Mouse (Mus musculus) cerebellum, adult 2 months (tissue): ENCODE results near the gene Phactr2.

Experiments used
- CTCF ChIP-seq: fragments of 200-500 bp; IDR thresholded peaks from 2 replicates; pipeline ENCODE4 v1.5.1; 2011; ENCODE audit warnings: low read depth, mild to moderate bottlenecking, control low read depth, low read length, moderate library complexity, borderline replicate concordance; ENCODE audit not compliant: insufficient read depth
- POLR2A ChIP-seq: fragments of 200-500 bp; IDR thresholded peaks from 2 replicates; pipeline ENCODE4 v1.6.1; 2011; ENCODE audit warnings: low read length, control low read depth, borderline replicate concordance; ENCODE audit not compliant: insufficient read depth

DNA sequence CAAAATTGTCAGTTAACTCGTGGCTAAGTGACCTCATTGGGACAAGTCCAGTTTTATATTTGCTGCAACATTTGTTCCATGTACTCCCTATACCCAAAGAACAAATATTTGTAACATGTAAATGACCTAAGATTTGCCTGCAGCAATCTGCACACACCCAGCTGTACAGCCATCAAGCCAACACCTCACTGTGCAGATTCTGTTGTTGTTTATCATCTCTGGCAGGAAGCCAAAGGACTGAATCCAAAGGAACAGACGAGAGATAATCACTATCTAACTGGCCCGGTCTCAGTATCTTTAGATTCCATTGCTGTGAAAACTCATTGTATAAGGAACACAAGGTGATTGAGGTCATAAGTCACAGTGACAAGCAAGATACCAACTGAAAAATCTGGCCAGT, 115.5 kb downstream of the Phactr2 start:
- TF ChIP-seq CTCF: no peak
- TF ChIP-seq POLR2A: no peak
